ENCODE assay signal across 28 mouse cellular contexts in genomic region chr3:28431459-28431858, GRCm38 (mm10).
DNase-seq lines count a peak whose midpoint lies in the region; ATAC-seq and TF ChIP-seq lines count a peak whose summit lies in the region.
"Had no signal": no experiment of that assay in that cellular context is flagged by ENCODE, and none has a peak within 500 bp of the region (broad histone marks: within the 10 kb centered on the region; RNA-seq: fewer than 3 reads in every experiment).

No protein-coding gene starts in this region.

- H3K9me3 ChIP-seq in heart, embryonic 14.5 days (ENCODE audit: control insufficient read depth, low read length), result no peaks in the 10 kb centered on the region
- H3K9me3 ChIP-seq in heart, postnatal 0 days (replicated peaks; ENCODE audit: control insufficient read depth, low read length), result no peaks in the 10 kb centered on the region
- H3K9me3 ChIP-seq: embryonic facial prominence, embryonic 10.5 days; embryonic facial prominence, embryonic 13.5 days; forebrain, embryonic 12.5 days; forebrain, embryonic 15.5 days had no signal

- peak; percentile 78 for DNase-seq in heart, adult 11 months
- no peak for DNase-seq in heart, postnatal 4 days
- DNase-seq in heart, postnatal 25 days (ENCODE audit: low spot score), result no peak
- DNase-seq in heart, postnatal 0 days (ENCODE audit: low spot score), result peak; percentile 50
- DNase-seq in heart, postnatal 36 days, result no peak
- DNase-seq in layer of hippocampus, adult 2 months (ENCODE audit: low spot score in 2 of 2), result no peak
- DNase-seq: adrenal gland, adult 8-10 months; adrenal gland, postnatal 25 days; B cell, adult 2 months; cerebellum, adult 11-12 months; cerebellum, adult 8-10 months; cerebellum, postnatal 10 days; cerebellum, postnatal 36 days; embryo, embryonic 11 days; gastrocnemius, postnatal 14 days; heart, postnatal 14 days; kidney, adult 18-20 months; kidney, adult 9 months had no signal

- H3K4me3 ChIP-seq in heart, embryonic 14.5 days (ENCODE audit: control insufficient read depth in 1 of 2, insufficient read depth in 1 of 2, low read depth in 1 of 2, low read length in 2 of 2), result no peak overlapping the region
- no peak overlapping the region for H3K4me3 ChIP-seq in heart, postnatal 0 days (ENCODE audit: low read depth, low read length)
- no peak overlapping the region for H3K4me3 ChIP-seq in layer of hippocampus, adult 2 months
- H3K4me3 ChIP-seq: embryonic facial prominence, embryonic 10.5 days; embryonic facial prominence, embryonic 13.5 days; erythroblast, embryonic 14.5 days; forebrain, embryonic 12.5 days; forebrain, embryonic 15.5 days had no signal

- WGBS in heart, embryonic 14.5 days, result 32% methylated on average over 2 of the region's 2 CpGs
- WGBS in heart, postnatal 0 days, result 44% methylated on average over 2 of the region's 2 CpGs

- H3K9ac ChIP-seq in heart, embryonic 14.5 days (ENCODE audit: low read length), result no peak overlapping the region
- H3K9ac ChIP-seq in heart, postnatal 0 days (replicated peaks; ENCODE audit: low read depth, low read length), result no peak overlapping the region
- H3K9ac ChIP-seq: embryonic facial prominence, embryonic 13.5 days; forebrain, embryonic 12.5 days; forebrain, embryonic 15.5 days; hindbrain, embryonic 14.5 days had no signal

- H3K36me3 ChIP-seq in heart, embryonic 14.5 days (ENCODE audit: control insufficient read depth, insufficient read depth, low read length), result no peaks in the 10 kb centered on the region
- H3K36me3 ChIP-seq in heart, postnatal 0 days (replicated peaks; ENCODE audit: control insufficient read depth, insufficient read depth, low read length), result no peaks in the 10 kb centered on the region
- H3K36me3 ChIP-seq: embryonic facial prominence, embryonic 10.5 days; embryonic facial prominence, embryonic 13.5 days; forebrain, embryonic 12.5 days; forebrain, embryonic 15.5 days had no signal

- ATAC-seq in heart, embryonic 14.5 days (ENCODE audit: insufficient number of reproducible peaks, insufficient read depth, low FRiP score, low read depth), result no peak
- ATAC-seq in heart, postnatal 0 days (ENCODE audit: insufficient read depth, low read depth), result peak; percentile 89
- ATAC-seq: forebrain, embryonic 15.5 days; hindbrain, postnatal 0 days; inflammation-experienced regulatory T-cells, adult 6 months; intestine, embryonic 16.5 days had no signal

- H3K27me3 ChIP-seq in heart, embryonic 14.5 days (ENCODE audit: control insufficient read depth, insufficient read depth, low read length), result no peaks in the 10 kb centered on the region
- no peaks in the 10 kb centered on the region for H3K27me3 ChIP-seq in heart, postnatal 0 days (ENCODE audit: control insufficient read depth, insufficient read depth, low read length)
- H3K27me3 ChIP-seq: embryonic facial prominence, embryonic 13.5 days; forebrain, embryonic 12.5 days; forebrain, embryonic 15.5 days had no signal

- peak overlapping the region in 1 of 2 experiments; percentile 55; a peak in 3 of 4 replicates for H3K27ac ChIP-seq in heart, embryonic 14.5 days (replicated peaks in 1 of 2; ENCODE audit: control insufficient read depth in 1 of 2, insufficient read depth in 1 of 2, low read depth in 2 of 2, low read length in 2 of 2)
- peak overlapping the region; percentile 62 for H3K27ac ChIP-seq in heart, postnatal 0 days (ENCODE audit: low read depth)
- no peak overlapping the region for H3K27ac ChIP-seq in layer of hippocampus, adult 2 months
- H3K27ac ChIP-seq: embryonic facial prominence, embryonic 10.5 days; embryonic facial prominence, embryonic 13.5 days; forebrain, embryonic 12.5 days; forebrain, embryonic 15.5 days; hindbrain, embryonic 14.5 days; hindbrain, postnatal 0 days had no signal

- TF ChIP-seq CTCF in heart, postnatal 0 days (IDR thresholded peaks at IDR 0.05; ENCODE audit: low read depth), result no peak
- TF ChIP-seq CTCF in layer of hippocampus, adult 2 months (conservative IDR thresholded peaks at IDR 0.05), result no peak

- H3K4me1 ChIP-seq in heart, embryonic 14.5 days (ENCODE audit: control insufficient read depth in 2 of 2, insufficient read depth in 2 of 2, low read length in 2 of 2), result peaks cover 5 to 26% of the 10 kb centered on the region in 2 experiments
- H3K4me1 ChIP-seq in heart, postnatal 0 days (ENCODE audit: control insufficient read depth, insufficient read depth), result peaks cover 19% of the 10 kb centered on the region; the same call in 1 of the 2 replicates
- H3K4me1 ChIP-seq: embryonic facial prominence, embryonic 10.5 days; embryonic facial prominence, embryonic 13.5 days; forebrain, embryonic 12.5 days; forebrain, embryonic 15.5 days had no signal

- peak overlapping the region; percentile 25; the same call in 1 of the 2 replicates for H3K4me2 ChIP-seq in heart, embryonic 14.5 days (ENCODE audit: low read length)
- H3K4me2 ChIP-seq in heart, postnatal 0 days (ENCODE audit: low read depth, low read length), result no peak overlapping the region
- H3K4me2 ChIP-seq: embryonic facial prominence, embryonic 13.5 days; forebrain, embryonic 12.5 days; forebrain, embryonic 15.5 days; hindbrain, embryonic 14.5 days had no signal

- no peak for TF ChIP-seq EP300 in heart, postnatal 0 days (IDR thresholded peaks at IDR 0.05; ENCODE audit: low read depth)

- intact Hi-C loops in heart, postnatal 25 days (cut with DNase I), result no loop called here
- intact Hi-C loops in heart, postnatal 36 days (cut with DNase I), result no loop called here

Comparison
In these comparisons a context has a peak if more than half of its experiments do, and no peak if none do; other contexts are left out.
1. DNase-seq: peak in heart, adult 11 months (single experiment) and heart, postnatal 0 days (single experiment); none in heart, postnatal 4 days (single experiment), heart, postnatal 25 days (single experiment), heart, postnatal 36 days (0 of 2) and layer of hippocampus, adult 2 months (0 of 2).